Mouse (Mus musculus) lung, embryonic 15.5 days (tissue): Measurements from ENCODE around the gene Msl3. TPM values are rescaled to one million over a fixed set of nuclear protein-coding genes. Genes with fewer than 3 reads are reported as not detected.
A peak's percentile ranks its signal among the peaks of the same experiment; 100 is the strongest.
"Not testable (repeated sequence)": the region's sequence is repeated elsewhere in the genome, so short reads cannot be mapped to it uniquely, and the experiment has no call there.

Source experiments
- ATAC-seq: fragments of 200-750 bp; cut with Nextera tagmentation; 2 replicates; pipeline ENCODE4 v1.8.0; 2017; ENCODE audit warnings: moderate number of reproducible peaks, borderline replicate concordance; ENCODE audit not compliant: low FRiP score, low TSS enrichment; ENCODE audit errors: extremely low read depth
- H3K27ac ChIP-seq: fragments of 300-500 bp; sonication (generic); 2 replicates; pipeline ENCODE4 v1.5.1; 2015; ENCODE audit warnings: moderate library complexity, mild to moderate bottlenecking, inconsistent platforms
- H3K27me3 ChIP-seq: fragments of 300-500 bp; sonication (generic); 2 replicates; pipeline ENCODE4 v1.6.1; 2015; ENCODE audit warnings: inconsistent platforms
- H3K36me3 ChIP-seq: fragments of 300-500 bp; sonication (generic); 2 replicates; pipeline ENCODE4 v1.6.1; 2015; ENCODE audit warnings: inconsistent platforms
- H3K4me1 ChIP-seq: fragments of 300-500 bp; sonication (generic); 2 replicates; pipeline ENCODE4 v1.6.1; 2015; ENCODE audit warnings: inconsistent platforms
- H3K4me2 ChIP-seq: fragments of 300-500 bp; sonication (generic); 2 replicates; pipeline ENCODE4 v1.6.1; 2015; ENCODE audit warnings: inconsistent platforms, mild to moderate bottlenecking, moderate library complexity
- H3K4me3 ChIP-seq: fragments of 300-500 bp; sonication (generic); 2 replicates; pipeline ENCODE4 v1.5.1; 2015; ENCODE audit warnings: mild to moderate bottlenecking, inconsistent platforms
- H3K9ac ChIP-seq: fragments of 300-500 bp; sonication (generic); 2 replicates; pipeline ENCODE4 v1.6.1; 2015; ENCODE audit warnings: inconsistent platforms
- H3K9me3 ChIP-seq: fragments of 300-500 bp; sonication (generic); 2 replicates; pipeline ENCODE4 v1.6.1; 2016; ENCODE audit warnings: inconsistent platforms
- WGBS: fragments of 180-500 bp; shearing (Covaris S2); methylation state at CpG from one replicate; pipeline ENCODE4 v1.1.7; 2015; 5-methylcytosine and 5-hydroxymethylcytosine counted together
- polyA plus RNA-seq: library from polyadenylated mRNA; unstranded; fragments of >200 nt; fragmentation: Nextera tagmentation; extraction: Ambion mirVana; gene quantifications from 2 replicates; pipeline ENCODE4 v1.2.1, GENCODE M21; 2015

Msl3 gene
- 43.3 and 43.8 TPM in 2 replicates for polyA plus RNA-seq

DNA sequence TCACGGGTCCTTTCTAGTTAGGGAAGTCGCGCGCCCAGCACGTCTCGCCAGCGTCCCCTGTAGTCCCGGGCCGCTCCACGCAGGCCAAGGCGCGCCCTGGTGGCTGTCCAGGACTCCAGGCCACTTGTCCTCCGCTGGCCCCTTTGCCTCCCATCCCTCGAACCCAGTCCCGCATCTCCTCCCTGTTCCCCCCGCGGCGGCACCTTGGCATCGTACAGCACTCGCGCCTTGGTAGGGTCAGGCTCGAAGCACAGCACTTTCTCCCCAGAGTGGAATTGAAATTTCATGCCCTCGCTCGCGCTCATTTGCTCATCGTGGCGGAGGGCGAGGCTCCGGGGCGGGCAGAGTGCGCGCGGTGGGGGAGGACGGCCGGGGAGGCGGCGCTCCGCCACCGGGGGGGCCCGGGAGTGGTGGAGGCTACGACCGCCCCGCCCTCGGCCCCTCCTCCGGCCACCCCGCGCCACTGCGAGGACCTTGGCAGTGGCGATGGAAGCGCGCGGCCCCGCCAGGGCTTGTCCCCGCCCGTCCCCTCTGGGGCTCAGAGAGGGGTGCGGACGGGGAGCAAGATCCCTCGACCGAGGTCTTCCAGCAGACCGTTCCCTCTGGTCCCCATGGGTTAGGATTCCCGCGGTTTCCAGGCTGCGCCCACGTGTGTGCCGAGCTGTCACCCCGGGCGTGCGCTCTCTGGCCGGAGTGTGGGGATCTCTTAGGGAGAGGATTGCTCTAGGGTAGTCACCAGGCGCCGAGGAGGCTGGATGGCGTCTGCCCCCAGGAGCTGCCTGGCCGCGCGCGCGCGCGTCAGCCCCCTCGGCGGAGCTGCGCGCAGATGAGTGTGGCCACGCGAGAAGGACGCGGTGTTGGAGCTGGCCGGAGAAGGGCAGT, at the start of gene Msl3:
Gene Msl3 (minus strand): TSS at position 374 of the 882 bp plus-strand sequence.
- ATAC-seq: peak; percentile 95
- WGBS: 19% methylated on average over 74 of the region's 88 CpGs

DNA sequence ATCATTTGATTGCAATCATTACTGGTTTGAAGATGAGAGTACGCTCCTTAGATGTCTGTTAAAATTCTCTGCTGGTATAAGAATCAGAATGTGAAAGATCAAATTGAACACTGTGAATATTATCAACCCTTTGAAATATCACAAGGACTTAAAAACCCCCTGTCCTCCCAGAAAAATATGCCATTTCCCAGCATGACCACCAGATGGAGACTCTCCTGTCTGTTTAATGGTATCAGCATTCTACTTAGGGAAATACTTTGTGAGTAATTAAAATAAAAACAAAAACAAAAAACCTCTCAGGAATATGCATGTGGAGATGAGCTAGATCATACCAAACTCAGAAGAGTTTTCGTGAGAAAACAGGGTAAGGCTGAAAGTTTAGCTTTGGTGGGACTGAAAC, 44.3 kb upstream of the Msl3 start:
- Histone ChIP-seq H3K36me3 (no peaks in the 10 kb centered on the region), H3K4me1 (no peaks in the 10 kb centered on the region), H3K9me3 (no peaks in the 10 kb centered on the region), H3K27ac (no peak overlapping the region), H3K27me3 (no peaks in the 10 kb centered on the region), H3K9ac (no peak overlapping the region), H3K4me3 (no peak overlapping the region), H3K4me2 (no peak overlapping the region)
- ATAC-seq: no peak
- 54% methylated on average over 2 of the region's 2 CpGs for WGBS

More for the DNA sequence above, at the start of gene Msl3:
- H3K27ac ChIP-seq: peak within 1 kb of the TSS; percentile 98
- no peaks in the 10 kb centered on the region for H3K27me3 ChIP-seq
- H3K9ac ChIP-seq: peak within 1 kb of the TSS; percentile 59
- H3K36me3 ChIP-seq: peaks cover 10% of the 10 kb centered on the region
- H3K9me3 ChIP-seq: no peaks in the 10 kb centered on the region
- H3K4me2 ChIP-seq: peak within 1 kb of the TSS; percentile 81
- H3K4me1 ChIP-seq: no peaks in the 10 kb centered on the region
- H3K4me3 ChIP-seq: peak within 1 kb of the TSS; percentile 58

DNA sequence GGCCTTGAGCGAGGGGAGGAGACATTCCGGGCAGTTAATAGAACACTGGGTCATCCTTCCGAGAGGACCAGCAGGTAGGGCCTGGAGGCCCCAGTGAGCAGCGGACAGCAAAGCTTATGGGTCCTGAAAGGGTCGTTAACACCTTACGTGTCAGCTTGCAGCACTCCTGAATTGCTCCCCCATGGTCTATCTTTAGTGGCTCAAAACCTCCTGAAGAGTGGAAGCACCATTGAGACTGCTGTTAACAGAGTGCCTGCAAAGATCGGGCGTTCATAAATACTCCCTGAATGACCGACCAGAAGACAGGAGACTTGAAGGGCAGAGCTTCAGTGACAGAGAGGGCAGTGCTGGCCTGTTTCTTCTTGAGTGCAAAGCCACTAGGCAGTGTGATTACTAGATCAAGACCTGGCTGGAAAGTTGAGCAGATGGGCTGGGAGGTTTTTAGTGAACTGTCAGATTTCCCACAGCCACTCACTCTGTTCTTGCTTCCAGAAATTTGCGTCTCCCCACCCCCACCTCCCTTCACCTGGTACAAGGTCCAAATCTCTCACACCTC, 787 bp upstream of the Msl3 start:
- no peaks in the 10 kb centered on the region for H3K27me3 ChIP-seq
- 27% methylated on average over 10 of the region's 10 CpGs for WGBS
- peak overlapping the region; percentile 98 for H3K27ac ChIP-seq
- no peaks in the 10 kb centered on the region for H3K4me1 ChIP-seq
- peak overlapping the region; percentile 81 for H3K4me2 ChIP-seq
- H3K4me3 ChIP-seq: peak overlapping the region; percentile 58
- ATAC-seq: no peak
- peak overlapping the region; percentile 59 for H3K9ac ChIP-seq
- no peaks in the 10 kb centered on the region for H3K9me3 ChIP-seq
- peaks cover 5% of the 10 kb centered on the region for H3K36me3 ChIP-seq

DNA sequence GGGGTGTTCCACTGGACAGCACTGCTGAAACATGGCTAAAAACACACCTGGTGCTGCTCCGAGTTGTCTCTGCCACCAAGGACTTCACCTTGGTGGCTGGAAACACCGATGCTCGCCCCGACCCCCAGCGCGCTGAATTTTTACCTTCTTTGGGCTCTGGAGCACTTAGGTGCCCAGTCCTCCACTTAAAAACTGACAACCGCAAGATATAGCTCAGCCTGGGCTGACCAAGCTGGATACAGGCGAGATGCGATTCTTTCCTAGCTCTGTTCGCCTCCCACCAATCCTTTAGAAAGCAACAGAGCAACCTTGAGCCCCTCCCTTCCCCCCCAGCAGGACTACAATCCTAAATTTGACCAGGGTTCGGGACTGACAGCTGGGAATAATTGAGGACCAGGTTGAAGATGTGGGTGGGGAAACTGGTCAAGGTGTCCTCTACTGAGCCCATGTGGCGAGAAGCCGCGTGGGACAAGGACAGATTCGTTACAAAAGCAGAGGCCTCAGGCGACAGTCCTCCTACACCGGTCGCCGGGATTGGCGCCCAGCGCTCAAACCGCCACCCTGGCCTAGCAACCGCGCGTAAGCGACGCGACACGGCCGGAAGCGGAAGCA, 679 bp downstream of the Msl3 start:
- no peaks in the 10 kb centered on the region for H3K27me3 ChIP-seq
- no peaks in the 10 kb centered on the region for H3K4me1 ChIP-seq
- H3K4me3 ChIP-seq: peak overlapping the region; percentile 58
- H3K27ac ChIP-seq: peak overlapping the region; percentile 98
- no peaks in the 10 kb centered on the region for H3K9me3 ChIP-seq
- peak overlapping the region; percentile 59 for H3K9ac ChIP-seq
- H3K4me2 ChIP-seq: peak overlapping the region; percentile 81
- 19% methylated on average over 31 of the region's 31 CpGs for WGBS
- ATAC-seq: peak; percentile 10; the same call in 1 of the 2 replicates
- peaks cover 10% of the 10 kb centered on the region for H3K36me3 ChIP-seq

DNA sequence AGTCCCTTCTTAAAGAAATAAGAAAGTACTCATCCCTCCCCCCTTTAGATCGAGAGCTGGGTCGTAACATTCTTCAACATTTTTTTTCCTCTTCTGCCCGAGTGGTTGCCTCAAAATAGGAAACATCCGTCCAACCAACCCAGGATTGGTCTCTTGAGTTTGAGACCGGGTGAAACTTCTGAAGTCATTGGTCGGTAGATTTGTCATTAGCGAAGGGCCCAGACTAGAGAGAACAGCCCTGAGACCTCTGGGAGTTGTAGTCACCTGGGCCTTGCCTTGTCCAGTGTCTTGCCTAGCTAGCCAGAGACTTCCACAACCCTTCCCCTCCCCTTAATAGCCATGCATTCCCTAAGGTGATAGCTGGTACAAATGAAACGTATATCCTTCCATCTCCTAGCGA, 1.3 kb downstream of the Msl3 start:
- no peaks in the 10 kb centered on the region for H3K4me1 ChIP-seq
- peak overlapping the region; percentile 81 for H3K4me2 ChIP-seq
- peaks cover 12% of the 10 kb centered on the region for H3K36me3 ChIP-seq
- peak overlapping the region; percentile 59 for H3K9ac ChIP-seq
- WGBS: 19% methylated on average over 9 of the region's 9 CpGs
- no peaks in the 10 kb centered on the region for H3K27me3 ChIP-seq
- ATAC-seq: peak; percentile 70
- H3K4me3 ChIP-seq: peak overlapping the region; percentile 58
- no peaks in the 10 kb centered on the region for H3K9me3 ChIP-seq
- H3K27ac ChIP-seq: peak overlapping the region; percentile 98; the same call in 1 of the 2 replicates

DNA sequence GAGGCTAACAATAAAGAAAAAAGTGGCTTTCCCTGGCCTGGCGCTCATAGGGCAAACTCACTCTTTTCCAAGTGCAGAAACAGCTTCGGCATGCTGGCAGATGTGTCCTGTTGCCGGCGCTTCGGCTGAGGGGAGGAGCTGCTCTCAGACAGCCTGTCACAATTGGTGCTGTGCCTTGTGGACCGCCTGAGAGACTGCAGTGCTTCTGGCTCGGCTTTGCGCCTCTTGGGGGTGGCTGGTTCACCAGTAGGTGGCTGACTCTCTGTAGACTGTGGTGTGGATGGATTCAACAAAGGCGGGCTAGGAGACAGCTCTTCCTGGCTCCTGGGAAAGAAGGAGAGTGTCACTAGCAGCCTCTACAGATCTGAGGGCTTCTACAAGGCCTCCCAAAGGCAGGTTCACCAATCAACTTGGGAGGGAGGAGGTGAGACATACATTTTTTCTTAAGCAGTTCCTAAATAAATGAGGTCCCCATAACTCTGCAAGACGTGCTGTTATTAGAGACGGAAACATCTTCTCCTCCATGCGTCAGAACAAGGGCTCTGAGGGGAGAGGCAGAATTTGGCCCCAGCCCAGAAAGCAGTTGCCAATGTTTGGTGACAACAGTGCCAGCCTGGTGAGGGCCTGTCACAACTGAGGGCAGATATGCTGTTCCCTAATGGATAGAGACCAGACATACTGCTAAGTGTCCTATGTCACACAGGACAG, 9.6 kb downstream of the Msl3 start:
- WGBS: 46% methylated on average over 12 of the region's 12 CpGs

DNA sequence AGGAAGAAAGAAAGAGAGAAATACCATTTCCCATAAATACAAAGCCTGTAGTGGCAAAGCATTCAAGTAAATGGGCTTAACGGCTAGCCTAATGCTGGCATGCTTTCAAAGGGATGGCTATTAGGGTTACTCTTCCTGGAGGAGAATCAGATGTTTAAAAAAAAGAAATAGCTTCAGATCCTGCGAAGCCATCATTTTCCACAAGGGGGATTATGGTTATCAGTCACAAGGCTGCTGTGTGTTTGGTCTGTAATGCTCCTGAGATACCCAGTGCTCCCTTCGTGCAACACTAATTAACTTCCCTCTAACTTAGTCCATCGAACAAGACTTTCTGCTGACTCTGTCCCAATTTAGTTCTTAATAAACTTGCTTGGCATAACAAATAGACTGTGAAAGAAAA, 13.5 kb downstream of the Msl3 start:
- Histone ChIP-seq H3K4me1 (no peaks in the 10 kb centered on the region), H3K27me3 (peaks cover 2% of the 10 kb centered on the region; the same call in 1 of the 2 replicates), H3K27ac (no peak overlapping the region), H3K4me2 (no peak overlapping the region), H3K9me3 (no peaks in the 10 kb centered on the region), H3K4me3 (no peak overlapping the region), H3K9ac (no peak overlapping the region), H3K36me3 (peaks cover 5% of the 10 kb centered on the region; the same call in 1 of the 2 replicates)
- WGBS: 59% methylated on average over 4 of the region's 4 CpGs
- ATAC-seq: no peak

More for the DNA sequence above, 9.6 kb downstream of the Msl3 start:
- Histone ChIP-seq H3K9ac (no peak overlapping the region), H3K27ac (peak overlapping the region; percentile 53), H3K27me3 (peaks cover 2% of the 10 kb centered on the region; the same call in 1 of the 2 replicates), H3K4me3 (no peak overlapping the region), H3K4me1 (no peaks in the 10 kb centered on the region), H3K36me3 (peaks cover 9% of the 10 kb centered on the region), H3K4me2 (no peak overlapping the region), H3K9me3 (no peaks in the 10 kb centered on the region)
- peak; percentile 95 for ATAC-seq

DNA sequence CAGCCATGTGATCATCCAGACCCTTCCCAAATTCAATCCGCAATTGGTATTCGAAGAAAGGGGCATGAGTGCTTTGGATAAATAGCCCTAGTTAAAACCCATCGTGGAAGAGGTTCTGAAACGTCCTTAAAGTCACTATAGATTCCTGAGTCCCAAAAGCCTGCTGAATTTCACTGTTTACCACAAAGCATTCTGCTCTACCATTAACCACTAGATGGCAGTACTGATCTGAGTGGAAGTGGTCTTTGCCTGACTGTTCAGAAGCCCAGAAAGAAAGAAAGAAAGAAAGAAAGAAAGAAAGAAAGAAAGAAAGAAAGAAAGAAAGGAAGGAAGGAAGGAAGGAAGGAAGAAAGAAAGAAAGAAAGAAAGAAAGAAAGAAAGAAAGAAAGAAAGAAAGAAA, 13.9 kb downstream of the Msl3 start:
- ATAC-seq, H3K4me3 ChIP-seq, H3K27ac ChIP-seq, H3K27me3 ChIP-seq, H3K4me2 ChIP-seq, H3K36me3 ChIP-seq, H3K9me3 ChIP-seq, H3K9ac ChIP-seq, H3K4me1 ChIP-seq: not testable (repeated sequence)
- 71% methylated on average over 4 of the region's 4 CpGs for WGBS

DNA sequence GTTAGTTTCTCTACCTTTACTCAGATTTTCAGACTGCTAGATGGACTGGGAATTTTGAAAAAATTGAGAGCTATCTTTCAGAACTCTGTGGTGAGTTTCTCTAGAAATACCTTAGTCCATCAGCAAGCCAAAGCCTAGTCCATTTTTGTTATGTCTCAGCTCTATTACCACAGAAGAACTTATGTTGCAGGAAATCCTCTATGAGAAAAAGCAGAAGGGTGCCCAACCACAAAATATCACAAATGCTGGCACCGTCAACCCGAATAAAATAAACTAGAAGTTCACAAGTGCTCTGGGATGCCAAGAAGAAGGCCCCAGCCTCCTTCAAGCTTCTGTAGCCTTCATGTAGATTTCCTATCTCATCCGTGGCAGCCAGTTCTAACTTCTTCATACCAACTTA, 14.4 kb downstream of the Msl3 start:
- Histone ChIP-seq H3K4me1 (no peaks in the 10 kb centered on the region), H3K4me2 (no peak overlapping the region), H3K27ac (no peak overlapping the region), H3K9me3 (no peaks in the 10 kb centered on the region), H3K27me3 (peaks cover 2% of the 10 kb centered on the region; the same call in 1 of the 2 replicates), H3K4me3 (no peak overlapping the region), H3K9ac (no peak overlapping the region), H3K36me3 (peaks cover 10% of the 10 kb centered on the region; the same call in 1 of the 2 replicates)
- 93% methylated on average over 3 of the region's 3 CpGs for WGBS
- no peak for ATAC-seq

DNA sequence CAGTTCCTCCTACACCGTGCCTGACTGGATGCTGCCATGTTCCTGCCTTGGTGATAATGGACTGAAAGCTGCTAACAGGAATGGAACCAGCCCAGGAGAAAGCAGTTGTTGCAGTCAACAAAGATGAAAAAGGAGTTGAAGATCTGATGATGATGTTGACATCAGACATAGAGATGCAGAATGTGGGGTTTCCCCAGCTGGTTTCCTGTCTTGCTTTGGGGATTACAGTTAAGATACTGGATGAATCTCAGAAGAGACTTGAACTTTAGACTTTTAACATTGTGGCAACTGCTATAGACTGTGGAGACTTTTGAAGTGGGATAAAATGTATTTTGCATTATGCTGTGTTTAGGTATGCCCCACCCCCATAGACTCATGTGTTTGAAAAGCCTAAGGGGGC, 15.9 kb downstream of the Msl3 start:
- H3K4me3 ChIP-seq: no peak overlapping the region
- H3K9me3 ChIP-seq: no peaks in the 10 kb centered on the region
- no peak overlapping the region for H3K27ac ChIP-seq
- no peak overlapping the region for H3K9ac ChIP-seq
- no peaks in the 10 kb centered on the region for H3K4me1 ChIP-seq
- ATAC-seq: no peak
- no peak overlapping the region for H3K4me2 ChIP-seq
- no peaks in the 10 kb centered on the region for H3K27me3 ChIP-seq
- WGBS: 78% methylated on average over 1 of the region's 1 CpGs
- peaks cover 13% of the 10 kb centered on the region for H3K36me3 ChIP-seq

DNA sequence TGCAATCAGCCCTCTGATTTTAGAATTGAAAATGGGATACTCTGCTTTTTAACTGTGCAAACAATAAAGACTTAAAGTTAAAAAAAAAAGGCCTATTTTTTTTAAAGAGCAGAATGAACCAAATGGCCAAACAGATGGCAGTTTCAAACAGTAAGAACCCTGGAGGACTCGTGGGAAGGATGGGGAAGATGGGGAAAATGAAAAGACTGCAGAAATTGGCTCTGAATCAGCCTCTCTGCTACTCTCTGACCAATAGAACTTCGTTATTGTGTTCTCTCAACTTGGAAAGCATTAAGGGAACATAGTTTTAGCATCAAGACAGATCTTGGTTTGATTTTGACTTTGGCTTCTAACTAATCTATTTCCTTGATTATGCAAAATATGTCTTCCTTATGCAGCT, 24.4 kb downstream of the Msl3 start:
- no peak for ATAC-seq
- Histone ChIP-seq H3K4me2 (no peak overlapping the region), H3K4me3 (no peak overlapping the region), H3K36me3 (peaks cover 12% of the 10 kb centered on the region), H3K4me1 (no peaks in the 10 kb centered on the region), H3K27ac (no peak overlapping the region), H3K9ac (no peak overlapping the region), H3K9me3 (no peaks in the 10 kb centered on the region), H3K27me3 (no peaks in the 10 kb centered on the region)
- 54% methylated on average over 2 of the region's 2 CpGs for WGBS
